Mouse (Mus musculus): ENCODE results near the gene A430078G23Rik.

DNA sequence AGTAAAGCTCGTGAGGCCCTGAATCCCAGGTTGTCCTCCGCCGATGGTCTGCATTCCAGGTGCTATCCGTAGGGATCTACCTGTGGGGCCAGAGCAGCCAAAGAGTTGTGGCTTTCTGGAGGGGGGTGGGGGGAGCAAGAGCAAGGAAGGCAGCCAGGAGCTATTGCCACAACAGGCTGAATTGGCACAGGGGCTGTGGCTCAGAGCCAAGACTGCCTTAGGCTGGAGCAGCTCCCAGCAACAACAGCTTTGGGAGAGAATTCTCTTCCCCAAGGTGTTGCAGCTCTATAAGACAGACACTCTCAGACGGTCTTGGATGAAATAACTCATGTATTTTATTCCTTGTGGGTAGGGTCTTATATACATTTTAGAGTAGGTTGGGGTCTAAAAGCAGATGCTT, 13.9 kb downstream of the A430078G23Rik start:
- TF ChIP-seq POLR2A (IDR thresholded peaks at IDR 0.05; ENCODE audit: insufficient read length, low read depth) (no peak), POLR2AphosphoS2 (IDR thresholded peaks at IDR 0.05; ENCODE audit: insufficient read length, low read depth) (no peak), USF1 (IDR thresholded peaks at IDR 0.05; ENCODE audit: low read depth) (no peak), MAX (IDR thresholded peaks at IDR 0.05; ENCODE audit: low read depth) (no peak), TCF12 (IDR thresholded peaks at IDR 0.05; ENCODE audit: insufficient read depth, poor library complexity, severe bottlenecking) (no peak), CEBPB (IDR thresholded peaks at IDR 0.05; ENCODE audit: insufficient read depth, poor library complexity, severe bottlenecking) (no peak), TCF3 (IDR thresholded peaks at IDR 0.05; ENCODE audit: insufficient read length, low read depth) (no peak)

Data from myocyte (in vitro differentiated cells).